Mouse (Mus musculus) cerebellum, adult 18-20 months (tissue): ENCODE data around the gene Omt2a.
A peak's percentile ranks its signal among the peaks of the same experiment; 100 is the strongest.
"Not testable (repeated sequence)": the region's sequence is repeated elsewhere in the genome, so short reads cannot be mapped to it uniquely, and the experiment has no call there.

ENCODE experiments used
- DNase-seq, 2 experiments: peaks; one replicate each; pipeline ENCODE4 v3.0.0; 2021

The Omt2a gene

GRCm38 (mm10) chr9:78314696-78315095, at the start of gene Omt2a:
TSS of gene Omt2a (minus strand) at chr9:78314796.
- no peak for DNase-seq

- no peak for DNase-seq
Measured at GRCm38 (mm10) chr9:78363374-78363773, 48.8 kb upstream of the Omt2a start.

GRCm38 (mm10) chr9:78360484-78360872, 45.9 kb upstream of the Omt2a start:
- no peak for DNase-seq

- DNase-seq: no peak
Measured at GRCm38 (mm10) chr9:78359750-78360483, 45.3 kb upstream of the Omt2a start.

GRCm38 (mm10) chr9:78358053-78358452, 43.5 kb upstream of the Omt2a start:
- peak; percentile 49 to 51 for DNase-seq

GRCm38 (mm10) chr9:78355611-78356010, 41.0 kb upstream of the Omt2a start, which contains the start of gene Gsta2:
TSS of gene Gsta2 (minus strand) at chr9:78355788.
- no peak for DNase-seq

- no peak for DNase-seq
Measured at GRCm38 (mm10) chr9:78354665-78355578, 40.3 kb upstream of the Omt2a start.

- no peak for DNase-seq
Measured at GRCm38 (mm10) chr9:78351504-78352220, 37.1 kb upstream of the Omt2a start.

GRCm38 (mm10) chr9:78350007-78350406, 35.4 kb upstream of the Omt2a start:
- not testable (repeated sequence) for DNase-seq

- DNase-seq: not testable (repeated sequence)
Measured at GRCm38 (mm10) chr9:78349141-78349540, 34.5 kb upstream of the Omt2a start.

GRCm38 (mm10) chr9:78348206-78349004, 33.8 kb upstream of the Omt2a start:
- not testable (repeated sequence) for DNase-seq

GRCm38 (mm10) chr9:78347004-78347403, 32.4 kb upstream of the Omt2a start:
- no peak for DNase-seq

GRCm38 (mm10) chr9:78345235-78345634, 30.6 kb upstream of the Omt2a start:
- DNase-seq: not testable (repeated sequence)

- DNase-seq: not testable (repeated sequence)
Measured at GRCm38 (mm10) chr9:78343055-78343454, 28.5 kb upstream of the Omt2a start.

- not testable (repeated sequence) for DNase-seq
Measured at GRCm38 (mm10) chr9:78342494-78342893, 27.9 kb upstream of the Omt2a start.

- DNase-seq: peak; percentile 13 to 47
Measured at GRCm38 (mm10) chr9:78340324-78340723, 25.7 kb upstream of the Omt2a start.

GRCm38 (mm10) chr9:78337050-78337449, 22.5 kb upstream of the Omt2a start:
- not testable (repeated sequence) for DNase-seq

GRCm38 (mm10) chr9:78327289-78327688, 12.7 kb upstream of the Omt2a start, which contains the start of gene Omt2b:
TSS of gene Omt2b (plus strand) at chr9:78327589.
- DNase-seq: not testable (repeated sequence)

GRCm38 (mm10) chr9:78319499-78319898, 4.9 kb upstream of the Omt2a start:
- no peak for DNase-seq

- not testable (repeated sequence) for DNase-seq
Measured at GRCm38 (mm10) chr9:78308122-78308521, 6.5 kb downstream of the Omt2a start.

GRCm38 (mm10) chr9:78299143-78299542, 15.5 kb downstream of the Omt2a start:
- not testable (repeated sequence) for DNase-seq

- DNase-seq: no peak
Measured at GRCm38 (mm10) chr9:78298232-78298631, 16.4 kb downstream of the Omt2a start.
